Mouse (Mus musculus) myocyte (in vitro differentiated cells): ENCODE measurements around the gene Sypl. TPM values are rescaled to one million over a fixed set of nuclear protein-coding genes. Genes with fewer than 3 reads are reported as not detected.

Source experiments
- H3K27me3 ChIP-seq: one replicate; pipeline ENCODE4 v1.6.1; 2011; ENCODE audit not compliant: control insufficient read depth, insufficient read depth, insufficient read length
- H3K36me3 ChIP-seq: one replicate; pipeline ENCODE4 v1.6.1; 2011; ENCODE audit not compliant: control insufficient read depth, insufficient read depth
- H3K4me2 ChIP-seq: one replicate; pipeline ENCODE4 v1.6.1; 2011; ENCODE audit warnings: low read depth, control low read depth
- H3K4me3 ChIP-seq: one replicate; pipeline ENCODE4 v1.5.1; 2011; ENCODE audit warnings: mild to moderate bottlenecking, control low read depth, moderate library complexity
- H3K79me2 ChIP-seq: one replicate; pipeline ENCODE4 v1.6.1; 2011; ENCODE audit not compliant: control insufficient read depth, insufficient read depth
- H3ac ChIP-seq: one replicate; pipeline ENCODE4 v1.6.1; 2011; ENCODE audit not compliant: control insufficient read depth, insufficient read length
- CEBPB ChIP-seq: IDR thresholded peaks from 2 replicates; pipeline ENCODE4 v1.6.1; 2011; ENCODE audit warnings: mild to moderate bottlenecking, moderate library complexity; ENCODE audit not compliant: poor library complexity, insufficient read depth, severe bottlenecking
- E2F4 ChIP-seq: IDR thresholded peaks from one replicate; pipeline ENCODE4 v1.6.1; 2011; ENCODE audit warnings: mild to moderate bottlenecking, control low read depth, moderate library complexity; ENCODE audit not compliant: insufficient read depth
- MAX ChIP-seq: IDR thresholded peaks from one replicate; pipeline ENCODE4 v1.6.1; 2011; ENCODE audit warnings: low read depth, mild to moderate bottlenecking, control low read depth
- MYOD1 ChIP-seq, 3 experiments: IDR thresholded peaks; one replicate each; pipeline ENCODE4 v1.6.1; 2011; ENCODE audit warnings: control low read depth in 2 of 3, low read depth in 2 of 3, mild to moderate bottlenecking in 2 of 3, moderate library complexity in 1 of 3; ENCODE audit not compliant: insufficient read length in 2 of 3, control insufficient read depth in 1 of 3
- MYOG ChIP-seq, 3 experiments: IDR thresholded peaks; one replicate each; pipeline ENCODE4 v1.6.1; 2011; ENCODE audit warnings: control low read depth in 2 of 3, low read depth in 2 of 3, mild to moderate bottlenecking in 2 of 3; ENCODE audit not compliant: insufficient read length in 2 of 3, control insufficient read depth in 1 of 3, insufficient read depth in 1 of 3
- POLR2A ChIP-seq: IDR thresholded peaks from one replicate; pipeline ENCODE4 v1.6.1; 2011; ENCODE audit warnings: low read depth, mild to moderate bottlenecking, control low read depth, moderate library complexity; ENCODE audit not compliant: insufficient read length
- POLR2AphosphoS2 ChIP-seq: IDR thresholded peaks from one replicate; pipeline ENCODE4 v1.6.1; 2011; ENCODE audit warnings: low read depth, control low read depth; ENCODE audit not compliant: insufficient read length
- REST ChIP-seq: IDR thresholded peaks from one replicate; pipeline ENCODE4 v1.6.1; 2011; ENCODE audit warnings: mild to moderate bottlenecking, control low read depth, moderate library complexity; ENCODE audit not compliant: insufficient read depth, insufficient read length
- SRF ChIP-seq: IDR thresholded peaks from one replicate; pipeline ENCODE4 v1.6.1; 2011; ENCODE audit warnings: low read depth; ENCODE audit not compliant: control insufficient read depth, insufficient read length
- TCF12 ChIP-seq: IDR thresholded peaks from one replicate; pipeline ENCODE4 v1.6.1; 2011; ENCODE audit warnings: mild to moderate bottlenecking, control low read depth; ENCODE audit not compliant: poor library complexity, insufficient read depth, severe bottlenecking
- TCF3 ChIP-seq: IDR thresholded peaks from one replicate; pipeline ENCODE4 v1.6.1; 2011; ENCODE audit warnings: low read depth, control low read depth; ENCODE audit not compliant: insufficient read length
- USF1 ChIP-seq: IDR thresholded peaks from one replicate; pipeline ENCODE4 v1.6.1; 2011; ENCODE audit warnings: low read depth, mild to moderate bottlenecking, control low read depth, moderate library complexity
- polyA plus RNA-seq: library from polyadenylated mRNA; unstranded; fragments of >200 nt; fragmentation: generic; extraction: Trizol; gene quantifications from one replicate; pipeline ENCODE4 v1.2.1, GENCODE M21; 2012; ENCODE audit warnings: missing spikeins

Sypl gene
- polyA plus RNA-seq, 1 experiment = 64.0 TPM

- Histone ChIP-seq H3ac (no peak overlapping the region), H3K4me3 (no peak overlapping the region), H3K79me2 (peaks cover 61% of the 10 kb centered on the region), H3K36me3 (peaks cover 26% of the 10 kb centered on the region), H3K4me2 (no peak overlapping the region), H3K27me3 (no peaks in the 10 kb centered on the region)
- no peak for TF ChIP-seq E2F4
- no peak for TF ChIP-seq USF1
Observed at GRCm38 (mm10) chr12:32963858-32964257, 10.2 kb downstream of the Sypl start.

- peaks cover 4% of the 10 kb centered on the region for H3K79me2 ChIP-seq
- peaks cover 60% of the 10 kb centered on the region for H3K36me3 ChIP-seq
Observed at GRCm38 (mm10) chr12:32972287-32972686, 18.6 kb downstream of the Sypl start.

DNA sequence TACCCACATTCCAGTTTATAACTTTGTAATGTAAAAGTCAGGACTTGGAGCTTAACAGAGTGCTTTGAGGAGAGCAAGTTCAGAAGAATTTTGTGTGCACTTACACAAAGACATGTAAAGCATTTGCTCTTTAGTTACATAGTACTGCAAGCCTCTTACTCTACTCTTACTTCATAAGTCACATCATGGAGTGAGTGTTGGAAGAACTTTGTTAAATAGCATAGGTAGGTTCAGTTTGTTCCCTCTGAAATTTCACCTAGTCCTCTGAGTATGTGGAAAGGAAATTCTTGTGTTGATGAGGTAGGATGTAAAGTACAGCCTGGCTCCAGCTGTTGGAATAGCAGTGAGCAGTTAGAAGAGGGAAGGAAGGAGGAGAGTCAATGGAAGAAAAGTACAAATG, 21.2 kb downstream of the Sypl start:
- H3K4me3 ChIP-seq = no peak overlapping the region
- no peak overlapping the region for H3ac ChIP-seq
- H3K79me2 ChIP-seq = peaks cover 4% of the 10 kb centered on the region
- H3K27me3 ChIP-seq = no peaks in the 10 kb centered on the region
- H3K4me2 ChIP-seq = no peak overlapping the region
- TF ChIP-seq TCF3 = no peak
- no peak for TF ChIP-seq POLR2AphosphoS2
- TF ChIP-seq CEBPB = no peak
- no peak for TF ChIP-seq SRF
- no peak for TF ChIP-seq MYOD1 (IDR thresholded peaks at IDR 0.05; ENCODE audit: control insufficient read depth in 1 of 3, insufficient read length in 2 of 3, low read depth in 2 of 3)
- TF ChIP-seq REST = no peak
- no peak for TF ChIP-seq USF1
- TF ChIP-seq POLR2A = no peak
- no peak for TF ChIP-seq E2F4
- TF ChIP-seq MYOG (IDR thresholded peaks at IDR 0.05; ENCODE audit: control insufficient read depth in 1 of 3, insufficient read depth in 1 of 3, insufficient read length in 2 of 3, low read depth in 2 of 3) = no peak
- TF ChIP-seq TCF12 = no peak
- no peak for TF ChIP-seq MAX
- H3K36me3 ChIP-seq = peaks cover 42% of the 10 kb centered on the region

More at GRCm38 (mm10) chr12:32972287-32972686, 18.6 kb downstream of the Sypl start:
- Histone ChIP-seq H3K27me3 (no peaks in the 10 kb centered on the region), H3ac (no peak overlapping the region), H3K4me2 (no peak overlapping the region), H3K4me3 (no peak overlapping the region)
- TF ChIP-seq MYOG (IDR thresholded peaks at IDR 0.05; ENCODE audit: control insufficient read depth in 1 of 3, insufficient read depth in 1 of 3, insufficient read length in 2 of 3, low read depth in 2 of 3) = no peak
- TF ChIP-seq POLR2AphosphoS2 = no peak
- no peak for TF ChIP-seq REST
- no peak for TF ChIP-seq E2F4
- no peak for TF ChIP-seq POLR2A
- no peak for TF ChIP-seq USF1
- TF ChIP-seq CEBPB = no peak
- no peak for TF ChIP-seq MAX

DNA sequence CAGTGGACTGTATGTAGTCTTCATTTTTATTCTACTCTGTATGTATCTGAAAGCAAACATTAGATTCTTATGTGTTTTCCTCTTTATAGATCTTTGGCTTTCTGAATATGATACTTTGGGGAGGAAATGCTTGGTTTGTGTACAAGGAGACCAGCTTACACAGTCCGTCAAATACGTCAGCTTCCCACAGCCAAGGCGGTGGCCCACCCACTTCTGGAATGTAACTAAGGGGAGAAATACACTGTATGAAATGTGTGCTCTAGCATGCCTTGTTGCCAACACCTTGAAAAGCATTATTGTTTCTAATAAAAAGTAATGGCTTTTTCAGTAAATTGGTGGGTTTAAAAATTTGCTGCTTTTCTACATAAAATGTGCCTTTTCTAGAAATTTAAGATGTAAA, 21.8 kb downstream of the Sypl start:
- Histone ChIP-seq H3K4me3 (no peak overlapping the region), H3K36me3 (peaks cover 36% of the 10 kb centered on the region), H3K79me2 (peaks cover 2% of the 10 kb centered on the region), H3K4me2 (no peak overlapping the region), H3K27me3 (no peaks in the 10 kb centered on the region), H3ac (no peak overlapping the region)
- TF ChIP-seq E2F4 (no peak), MAX (no peak), POLR2AphosphoS2 (no peak), TCF12 (no peak), TCF3 (no peak), MYOD1 (IDR thresholded peaks at IDR 0.05; ENCODE audit: control insufficient read depth in 1 of 3, insufficient read length in 2 of 3, low read depth in 2 of 3) (no peak), CEBPB (no peak), REST (no peak), MYOG (IDR thresholded peaks at IDR 0.05; ENCODE audit: control insufficient read depth in 1 of 3, insufficient read depth in 1 of 3, insufficient read length in 2 of 3, low read depth in 2 of 3) (no peak), SRF (no peak), POLR2A (no peak), USF1 (no peak)

GRCm38 (mm10) chr12:32982631-32983030, 28.9 kb downstream of the Sypl start:
- H3K27me3 ChIP-seq = no peaks in the 10 kb centered on the region
- no peak overlapping the region for H3K4me2 ChIP-seq
- no peak overlapping the region for H3ac ChIP-seq
- H3K4me3 ChIP-seq = no peak overlapping the region
- peaks cover under 1% of the 10 kb centered on the region for H3K36me3 ChIP-seq
- no peaks in the 10 kb centered on the region for H3K79me2 ChIP-seq
- no peak for TF ChIP-seq REST
- peak; percentile 59 for TF ChIP-seq POLR2AphosphoS2

- H3K4me2 ChIP-seq = no peak overlapping the region
- H3K4me3 ChIP-seq = no peak overlapping the region
- H3K79me2 ChIP-seq = no peaks in the 10 kb centered on the region
- H3K36me3 ChIP-seq = no peaks in the 10 kb centered on the region
- H3K27me3 ChIP-seq = no peaks in the 10 kb centered on the region
- TF ChIP-seq POLR2AphosphoS2 (peak; percentile 14), CEBPB (no peak)
- no peak overlapping the region for H3ac ChIP-seq
Observed at GRCm38 (mm10) chr12:32983081-32983480, 29.4 kb downstream of the Sypl start.
